Mouse (Mus musculus) urinary bladder, postnatal 0 days (tissue): ENCODE data around the gene Rptor. TPM values are rescaled to one million over a fixed set of nuclear protein-coding genes. Genes with fewer than 3 reads are reported as not detected.

Experiments used
- polyA plus RNA-seq: library from polyadenylated mRNA; unstranded; fragments of >200 nt; fragmentation: Nextera tagmentation; extraction: Ambion mirVana; gene quantifications from 2 replicates; pipeline ENCODE4 v1.2.1, GENCODE M21; 2015

Rptor gene
- 4.7 and 4.8 TPM in 2 replicates for polyA plus RNA-seq

DNA sequence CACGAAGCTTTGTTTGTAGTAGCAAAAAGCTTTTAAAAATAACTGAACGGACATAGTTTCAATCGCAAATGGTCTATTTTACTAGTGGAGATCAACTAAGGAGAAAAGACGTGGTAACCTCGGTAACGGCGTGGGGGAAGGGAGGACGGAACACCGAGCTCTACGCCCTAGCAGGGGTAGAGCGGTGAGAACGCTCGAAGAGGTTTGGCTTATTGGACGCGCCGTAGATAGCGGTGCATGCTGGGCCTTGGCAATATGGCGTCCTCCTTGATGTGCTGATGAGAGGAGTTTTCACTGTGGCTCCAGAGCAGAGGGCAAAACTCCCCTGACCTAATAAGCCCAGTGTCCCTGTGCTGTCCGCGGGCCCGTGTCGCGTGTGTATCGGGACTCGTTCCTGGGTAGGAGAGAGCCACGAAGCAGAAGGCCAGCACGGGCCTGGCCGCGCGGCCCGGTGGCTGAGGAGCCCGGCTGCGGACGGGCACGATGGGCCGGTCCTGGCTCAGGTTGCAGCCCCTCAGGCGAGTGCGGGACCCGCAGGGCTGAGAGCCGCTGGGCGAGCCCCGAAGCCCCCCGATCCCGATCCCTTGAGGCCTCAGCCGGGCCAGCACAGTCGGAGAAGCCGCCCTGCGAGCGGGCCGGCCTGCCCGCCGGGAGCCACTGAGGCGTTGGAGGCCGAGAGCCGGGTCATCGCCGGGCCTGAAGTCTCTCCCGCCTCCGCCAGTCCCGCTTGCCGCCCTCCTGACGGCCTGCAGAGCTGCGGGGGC, at the start of gene Rptor:
Gene Rptor, plus strand, starts transcription at position 143 of the 764 bp plus-strand sequence.

DNA sequence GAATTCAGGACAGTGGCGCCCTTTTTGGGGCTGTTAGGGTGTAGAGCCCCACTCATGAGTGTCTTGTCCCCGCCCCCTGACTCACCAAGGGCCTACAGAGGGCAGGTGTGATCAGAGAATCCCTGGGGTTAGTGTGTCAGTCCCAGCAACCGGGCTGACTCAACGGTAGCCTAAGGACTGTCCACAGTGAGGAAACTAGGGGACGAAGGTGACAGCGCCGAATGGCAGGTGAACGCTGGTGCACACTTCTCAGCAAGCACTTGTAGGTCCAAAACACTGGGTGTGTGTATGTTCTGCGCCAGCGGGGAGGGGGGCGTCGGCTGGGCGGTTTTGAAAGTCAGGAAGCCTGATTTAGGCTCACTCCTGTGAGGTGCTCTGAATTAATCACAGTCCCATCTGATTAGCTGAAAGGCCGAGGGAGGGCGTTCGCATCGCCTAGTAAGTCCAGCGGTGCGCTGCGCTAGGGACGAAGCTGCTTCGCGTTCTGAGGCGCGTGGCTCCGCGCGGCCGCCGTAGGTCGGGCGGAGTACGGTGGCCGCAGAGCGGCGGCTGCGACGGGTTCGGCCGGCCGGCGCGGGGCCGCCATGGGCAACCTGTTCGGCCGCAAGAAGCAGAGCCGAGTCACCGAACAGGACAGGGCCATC, 310.7 kb downstream of the Rptor start, which contains the start of gene Chmp6:
Gene Chmp6, plus strand, starts transcription at position 151 of the 644 bp plus-strand sequence.

DNA sequence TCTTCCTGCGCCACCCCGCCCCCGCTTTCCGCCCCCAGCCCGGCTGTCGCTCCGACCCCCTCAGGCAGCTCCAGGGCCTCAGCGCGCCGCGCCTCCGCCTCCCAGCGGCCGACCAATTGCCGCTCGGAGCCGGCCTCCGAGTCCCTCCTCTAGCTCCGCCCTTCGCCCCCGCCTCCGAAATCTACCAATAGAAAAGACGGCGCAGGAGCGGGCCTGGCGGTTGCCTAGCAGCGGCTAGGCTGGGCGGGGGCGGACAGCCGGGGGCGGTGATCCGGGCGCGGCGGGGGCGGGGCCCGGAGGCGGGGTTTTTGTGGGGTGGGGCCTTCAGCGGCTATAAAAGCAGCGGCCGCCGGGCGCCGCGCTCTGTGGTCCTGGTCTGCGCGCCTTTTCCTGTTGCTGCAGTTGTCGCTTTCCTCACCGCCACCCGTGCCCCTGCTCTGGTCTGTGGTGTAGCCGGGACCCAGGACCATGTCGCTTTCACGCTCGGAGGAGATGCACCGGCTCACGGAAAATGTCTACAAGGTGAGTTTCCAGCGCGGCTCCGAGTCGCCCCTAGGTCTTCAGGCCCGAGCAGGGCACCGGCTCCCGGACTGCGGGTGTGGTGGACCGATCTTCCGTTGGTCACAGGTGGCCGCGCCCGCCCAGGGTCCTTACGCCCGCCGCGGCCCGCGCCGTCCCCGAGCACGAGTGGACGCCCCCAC, 340.2 kb downstream of the Rptor start, which contains the start of gene Baiap2:
Gene Baiap2, plus strand, starts transcription at position 37 of the 701 bp plus-strand sequence.

Other genes starting within 250 kb of the Rptor start
- gene Sgsh, start 247.4 kb upstream of the Rptor start, polyA plus RNA-seq, result 4.9 and 6.5 TPM in 2 replicates
- 5.2 and 6.1 TPM in 2 replicates for gene Slc26a11, start 247.3 kb upstream of the Rptor start, polyA plus RNA-seq
- gene Rnf213, start 209.8 kb upstream of the Rptor start, polyA plus RNA-seq, result 4.3 and 4.5 TPM in 2 replicates
- gene Endov, start 111.6 kb upstream of the Rptor start, polyA plus RNA-seq, result 9.2 and 10.7 TPM in 2 replicates
- 0.53 and 0.54 TPM in 2 replicates for gene Nptx1, start 55.2 kb upstream of the Rptor start, polyA plus RNA-seq